Mouse (Mus musculus) cerebellum, postnatal 25 days (tissue): Measurements from ENCODE around the gene Afmid.
"Not testable (repeated sequence)": the region's sequence is repeated elsewhere in the genome, so short reads cannot be mapped to it uniquely, and the experiment has no call there.

Source experiments
- DNase-seq, 2 experiments: peaks; one replicate each; pipeline ENCODE4 v3.0.0; 2021; ENCODE audit warnings: mixed read lengths in 2 of 2

Afmid gene

DNA sequence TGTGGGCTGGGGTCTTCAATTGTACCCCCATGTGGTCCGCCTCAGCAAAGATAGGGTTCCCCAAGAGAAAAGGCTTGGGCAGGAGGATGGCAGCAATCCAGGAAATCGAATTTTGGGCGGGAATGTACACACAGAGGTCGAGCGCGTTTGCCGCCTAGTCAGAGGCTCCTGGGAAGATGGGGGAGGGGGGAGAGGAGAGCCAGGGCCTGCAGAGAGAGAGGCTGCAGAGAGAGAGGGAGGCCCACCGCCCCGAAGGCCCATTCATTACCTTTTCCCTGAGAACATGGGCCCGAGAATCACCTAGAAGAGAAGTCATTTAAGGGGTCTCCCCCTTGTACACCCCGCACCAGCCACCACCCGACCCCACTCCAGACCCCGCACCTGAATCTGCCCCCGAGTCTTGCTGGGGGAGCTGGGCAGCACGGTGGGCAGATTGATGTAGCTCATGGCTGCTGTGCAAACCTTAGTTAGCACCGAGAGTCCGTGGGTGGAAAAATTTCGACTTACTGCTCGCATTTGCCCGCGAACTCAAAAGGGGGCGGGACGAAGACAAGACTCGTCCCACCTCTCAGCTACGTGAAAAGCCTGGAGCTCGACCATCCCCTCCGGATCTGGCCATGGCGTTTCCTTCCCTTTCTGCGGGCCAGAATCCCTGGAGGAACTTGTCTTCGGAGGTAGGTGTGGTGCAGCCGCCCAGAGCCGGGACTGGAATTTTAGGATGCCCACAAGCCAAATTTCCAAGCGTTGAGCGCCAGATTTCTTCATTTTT, at the start of gene Afmid, which contains the start of gene Tk1:
Gene Afmid, plus strand, starts transcription at position 592 of the 769 bp plus-strand sequence.
Gene Tk1, minus strand, starts transcription at position 760 of the 769 bp plus-strand sequence.
- no peak for DNase-seq

DNA sequence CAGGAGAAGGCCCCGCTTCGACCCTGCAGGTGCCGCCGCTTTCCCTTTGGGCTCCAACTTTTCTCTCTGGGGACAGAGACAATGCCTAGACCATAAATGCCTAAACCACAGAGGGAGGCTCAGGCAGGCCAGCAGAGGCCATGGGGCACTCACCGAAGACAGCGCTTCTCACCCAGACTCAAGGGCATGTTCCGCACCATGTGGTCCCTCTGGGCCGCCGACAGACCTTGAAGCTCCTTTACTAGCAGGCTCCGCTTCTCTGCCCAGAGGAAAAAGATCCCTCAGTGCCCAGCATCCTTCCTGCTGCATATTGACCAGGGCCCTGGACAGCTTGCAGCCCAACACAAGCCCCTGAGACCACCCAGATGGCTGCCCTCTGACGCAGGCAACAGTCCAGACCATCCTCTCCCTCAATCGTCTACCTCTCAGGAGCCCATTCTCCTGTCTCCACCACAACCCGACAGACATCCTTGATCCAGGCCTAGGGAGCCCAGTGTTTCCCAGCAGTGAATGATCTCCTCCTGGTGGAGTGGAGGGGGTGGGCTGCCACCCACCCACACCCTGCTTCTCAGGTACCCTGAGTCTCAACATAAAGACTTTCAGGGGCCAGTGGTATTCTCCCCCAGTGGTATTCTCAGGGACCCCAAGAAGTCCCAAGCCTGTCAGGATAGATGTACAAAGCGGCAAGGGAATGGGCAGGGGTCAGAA, 49.5 kb upstream of the Afmid start:
- DNase-seq, result no peak

DNA sequence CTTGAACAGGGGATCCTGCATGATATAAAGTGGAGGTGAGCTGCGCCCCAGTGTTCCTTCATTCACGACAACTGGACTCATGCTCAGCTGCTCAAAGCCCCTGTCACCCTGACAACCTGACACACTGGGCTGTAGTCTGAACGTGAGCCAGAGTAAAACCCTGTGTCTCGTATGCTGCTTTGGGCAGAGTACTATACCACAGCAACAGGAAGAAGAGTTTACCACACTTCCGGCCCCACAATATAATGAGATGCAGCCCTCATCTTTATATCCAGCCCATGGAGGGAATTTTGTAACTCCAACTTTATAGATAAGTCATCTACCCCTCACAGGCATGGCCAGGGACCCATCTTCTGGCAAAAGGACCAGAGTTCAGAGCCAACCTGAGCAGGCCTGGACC, 48.6 kb upstream of the Afmid start:
- no peak for DNase-seq

DNA sequence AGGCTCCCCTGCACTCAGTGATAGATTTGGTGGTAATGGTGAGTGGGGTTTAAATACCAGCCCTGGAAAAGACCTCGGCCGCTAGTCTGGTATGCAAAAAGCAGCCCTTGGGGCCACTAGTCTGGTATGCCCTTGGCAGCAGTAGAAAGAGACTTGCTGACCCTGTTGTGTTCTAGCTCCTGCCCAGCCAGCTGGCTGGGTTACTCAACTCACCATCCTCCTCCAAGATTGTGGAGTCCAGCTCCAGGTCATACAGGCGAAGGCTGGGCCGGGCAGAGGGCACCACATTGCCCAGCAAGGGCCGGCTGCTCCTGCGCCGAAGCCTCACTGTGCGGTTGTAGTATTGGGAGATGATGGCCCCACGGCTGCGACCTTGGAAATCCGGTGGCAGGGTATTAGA, 47.7 kb upstream of the Afmid start:
- DNase-seq, result no peak

DNA sequence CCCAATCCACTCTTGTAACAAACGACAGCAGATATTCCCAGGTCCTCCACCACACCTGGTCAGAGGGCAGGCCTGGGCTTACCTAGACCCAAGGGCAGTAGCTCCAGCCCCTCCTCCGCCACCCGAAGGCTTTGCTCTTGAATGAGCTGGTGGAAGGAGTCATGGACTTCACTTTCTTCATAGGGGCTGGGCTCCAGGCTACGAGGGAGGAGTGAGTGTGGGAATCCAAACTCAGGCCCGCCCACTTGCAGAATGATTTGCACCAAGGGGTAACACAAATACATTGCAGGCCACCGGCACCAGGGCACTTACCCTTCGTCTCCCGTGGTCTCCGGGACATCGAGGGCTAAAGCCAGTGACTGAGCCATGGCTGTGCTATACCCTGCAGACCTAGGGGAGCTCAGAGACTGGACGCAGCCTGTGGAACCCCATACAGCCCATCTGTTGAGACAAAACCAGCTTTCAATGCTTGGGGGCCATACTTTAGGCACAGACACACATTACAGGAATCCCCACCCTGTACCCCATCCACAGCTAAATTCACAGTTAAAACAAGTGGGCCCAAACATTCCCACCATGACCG, 46.8 kb upstream of the Afmid start:
- DNase-seq, result no peak

DNA sequence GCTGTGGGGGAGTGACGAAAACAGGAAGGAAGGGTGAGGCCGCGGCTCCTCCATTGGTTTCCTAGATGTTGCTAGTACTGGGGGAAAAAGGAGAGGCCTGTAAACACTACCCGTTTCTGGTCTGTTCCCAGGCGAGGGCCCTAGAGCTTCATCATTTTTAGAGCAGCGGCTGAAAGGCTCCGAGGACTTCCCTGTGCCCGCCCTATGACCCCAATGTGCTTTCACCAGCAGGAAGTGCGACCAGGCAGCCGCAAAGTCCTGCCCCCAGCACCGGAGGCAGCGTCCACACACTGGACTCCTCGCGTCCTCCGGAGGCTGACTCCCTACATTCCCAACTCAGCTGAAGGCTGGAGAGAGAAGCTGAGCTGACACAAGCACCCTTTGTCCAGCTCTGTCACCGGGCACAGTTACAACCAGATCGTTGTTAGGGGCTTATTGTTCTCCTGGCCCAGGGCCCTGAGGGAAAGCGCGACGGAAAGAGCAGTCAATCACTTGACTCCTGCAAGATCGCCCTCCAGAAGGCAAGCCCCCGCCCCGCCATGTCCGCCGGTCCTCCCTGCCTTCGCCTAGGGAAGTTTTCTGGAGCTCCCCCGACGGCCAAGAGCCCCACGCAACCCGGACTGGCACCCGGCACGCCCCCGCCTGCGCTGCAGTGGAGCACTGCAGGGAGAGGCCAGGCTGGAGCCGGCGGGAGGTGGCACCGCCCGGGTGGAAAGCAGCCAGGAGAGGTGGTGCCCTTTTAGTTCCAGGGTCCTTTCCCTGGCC, 46.1 kb upstream of the Afmid start:
- peak in 1 of 2 experiments; percentile 40 for DNase-seq

DNA sequence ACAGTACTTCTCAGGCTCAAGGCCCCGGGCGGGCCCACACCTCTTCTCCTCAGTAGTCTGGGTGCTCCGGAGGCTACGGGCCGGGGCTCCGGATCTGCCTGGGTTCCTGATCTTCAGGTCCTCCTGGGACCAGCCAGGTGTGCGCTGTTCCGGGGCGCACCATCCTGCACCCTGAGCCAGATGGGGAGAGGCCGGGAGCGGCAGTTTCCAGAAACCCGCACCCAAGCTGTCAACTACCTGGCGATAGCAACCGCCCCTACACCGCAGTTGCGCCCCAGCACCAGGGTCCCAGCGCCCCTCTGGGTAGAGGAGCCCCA, 45.6 kb upstream of the Afmid start:
- DNase-seq, result no peak

DNA sequence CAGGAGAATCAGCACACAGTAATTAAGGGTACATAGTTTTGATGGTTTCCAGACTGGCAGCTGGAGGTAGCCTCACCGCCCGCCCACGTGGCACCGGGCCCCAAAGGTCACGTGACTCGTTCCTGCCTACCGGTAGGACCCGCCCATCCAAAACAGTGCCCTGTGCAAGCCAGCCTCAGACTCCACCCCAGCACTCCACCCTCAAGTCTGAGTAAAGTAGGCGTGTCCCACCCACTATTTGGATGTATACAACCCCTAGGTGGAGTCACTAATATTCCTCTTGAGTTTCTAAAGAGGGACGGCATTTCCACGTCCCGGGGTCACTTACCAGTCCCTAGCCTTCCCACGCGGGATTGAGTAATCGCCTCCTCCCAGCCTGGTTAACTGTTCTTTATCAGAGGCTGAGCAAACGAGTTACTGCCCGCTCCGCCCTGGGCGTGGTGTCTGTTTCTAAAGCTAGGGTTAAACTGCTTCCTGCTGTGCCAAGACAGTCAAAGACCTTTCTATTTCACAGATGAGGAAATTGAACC, 45.1 kb upstream of the Afmid start:
- peak in 1 of 2 experiments; percentile 62 for DNase-seq

DNA sequence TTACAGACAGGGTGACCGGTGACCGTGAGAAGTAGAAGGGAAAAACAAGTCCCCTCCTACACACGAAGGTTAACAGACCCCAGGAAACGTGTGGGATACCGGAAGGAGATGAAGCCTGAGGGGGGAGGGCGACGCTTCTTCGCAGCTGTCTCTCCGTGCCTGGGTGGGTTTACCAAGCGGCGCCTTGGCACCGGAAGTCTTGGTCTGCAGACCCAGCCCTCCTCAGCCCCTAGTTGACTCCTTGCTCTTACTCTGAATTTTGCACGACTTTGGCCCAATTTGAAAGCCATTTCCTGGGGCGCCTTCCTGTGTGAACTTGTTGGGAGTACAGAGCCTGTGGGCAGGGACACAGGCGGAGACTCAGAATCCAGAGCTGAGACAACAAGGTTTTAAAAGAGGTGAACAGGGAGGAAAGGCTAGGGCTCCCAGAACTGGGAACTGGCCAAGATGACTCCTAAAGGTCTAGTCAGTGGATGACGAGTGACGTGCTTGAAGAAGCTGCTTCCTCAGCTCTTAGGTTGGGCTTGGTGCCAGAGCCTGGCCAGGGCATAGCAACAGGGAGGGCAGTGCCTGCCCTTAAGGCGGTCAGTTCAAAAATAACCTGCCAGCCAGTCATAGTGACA, 44.4 kb upstream of the Afmid start:
- peak in 1 of 2 experiments; percentile 53 for DNase-seq

DNA sequence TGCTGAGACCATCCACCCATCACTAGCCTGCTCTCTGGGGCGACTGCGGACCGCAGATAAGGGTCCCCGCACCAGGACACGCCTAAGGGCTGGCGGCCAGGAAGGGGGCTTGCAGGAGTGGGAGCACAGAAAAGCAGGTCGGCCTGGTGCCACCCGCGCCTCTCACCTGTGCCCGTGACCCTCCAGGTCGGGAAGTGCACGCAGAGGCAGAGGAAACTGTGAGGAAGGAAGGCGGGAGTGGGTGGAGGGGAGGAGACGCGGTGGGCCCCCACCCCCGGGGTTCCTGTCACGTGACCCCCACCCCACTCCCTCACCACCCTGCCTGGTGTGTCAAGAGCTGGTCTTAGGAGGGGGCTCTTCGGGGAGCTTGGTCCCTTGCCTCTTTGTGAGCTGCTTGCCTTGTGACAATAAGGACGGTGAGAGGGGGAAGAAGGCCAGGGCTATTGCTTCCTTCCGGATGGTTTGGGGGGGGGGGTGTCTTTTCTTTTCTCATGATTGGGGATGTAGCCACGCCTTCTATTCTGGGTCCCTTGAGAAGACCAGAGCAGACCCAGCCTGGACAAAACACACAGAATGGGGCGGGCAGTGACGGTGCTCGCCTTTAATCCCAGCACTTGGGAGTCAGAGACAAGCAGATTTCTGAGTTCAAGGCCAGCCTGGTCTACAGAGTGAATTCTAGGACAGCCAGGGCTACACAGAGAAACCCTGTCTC, 43.6 kb upstream of the Afmid start, which contains the start of the genes Tmc8 and Tmc6:
Gene Tmc8, plus strand, starts transcription at position 84 of the 712 bp plus-strand sequence.
Gene Tmc6, minus strand, starts transcription at position 206 of the 712 bp plus-strand sequence.
- DNase-seq, result no peak

DNA sequence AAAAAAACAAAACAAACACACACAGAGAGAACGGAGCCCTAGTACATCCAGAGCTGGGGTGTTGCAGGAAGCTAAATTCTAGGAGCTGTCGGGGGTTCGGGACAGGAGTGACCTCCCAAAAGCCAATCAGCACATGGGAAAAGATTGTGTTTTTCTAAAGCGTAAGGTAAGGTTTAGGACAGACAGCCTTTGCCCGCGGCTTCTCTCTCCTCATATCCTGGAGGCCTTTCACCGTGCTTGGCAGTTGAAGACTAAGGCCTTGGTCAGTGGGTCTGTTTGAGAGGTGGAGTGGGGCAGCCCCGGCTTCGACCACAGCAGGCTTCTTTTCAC, 43.1 kb upstream of the Afmid start:
- DNase-seq, result no peak

DNA sequence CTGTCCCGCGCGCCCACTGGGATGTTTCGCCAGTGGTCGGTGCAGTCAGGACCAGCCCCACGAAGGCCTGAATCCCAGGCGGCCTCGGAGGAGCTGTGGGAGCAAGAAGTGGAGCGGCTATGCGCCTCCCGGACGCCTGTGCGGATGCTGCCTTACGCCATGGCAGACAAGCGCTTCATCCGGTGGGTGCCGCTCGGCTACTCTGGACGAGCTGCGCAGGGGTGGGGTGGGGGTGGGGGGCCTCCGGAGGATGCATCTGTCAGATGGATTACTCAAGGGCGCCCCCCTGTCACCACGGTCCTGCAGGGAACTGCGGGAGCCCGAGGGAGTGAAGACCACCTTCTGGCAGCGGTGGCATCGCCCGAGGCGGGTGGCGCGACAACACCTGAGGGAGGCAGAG, 42.6 kb upstream of the Afmid start:
- DNase-seq, result peak in 1 of 2 experiments; percentile 62

DNA sequence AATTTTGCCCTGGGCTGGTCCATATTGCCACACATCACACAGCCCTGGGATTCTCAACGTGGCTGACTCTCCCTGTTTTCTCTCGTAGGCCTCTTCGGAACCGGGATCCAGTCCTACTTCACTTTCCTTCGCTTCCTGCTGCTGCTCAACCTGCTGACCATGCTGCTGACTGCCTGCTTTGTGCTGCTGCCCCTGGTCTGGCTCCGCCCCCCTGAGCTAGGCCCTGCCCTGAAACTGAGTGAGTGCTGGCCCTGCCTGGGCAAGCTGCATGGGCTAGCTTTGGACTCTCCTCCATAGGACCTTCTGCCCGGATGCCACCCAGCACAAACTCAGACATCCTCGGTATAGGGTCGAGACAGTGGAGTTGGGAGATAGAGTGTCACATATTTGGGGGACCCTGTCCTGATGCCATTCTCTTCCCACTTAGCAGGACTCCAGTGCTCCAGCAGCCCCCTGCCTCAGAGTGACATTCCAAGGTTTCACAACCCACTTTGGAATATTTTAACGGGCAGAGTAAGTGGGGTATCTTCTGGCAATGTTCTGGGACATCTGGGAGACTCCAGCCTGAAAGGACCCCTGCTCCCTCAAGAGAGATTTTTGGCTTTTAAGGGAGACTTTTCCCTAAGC, 41.9 kb upstream of the Afmid start:
- peak in 1 of 2 experiments; percentile 34 for DNase-seq

DNA sequence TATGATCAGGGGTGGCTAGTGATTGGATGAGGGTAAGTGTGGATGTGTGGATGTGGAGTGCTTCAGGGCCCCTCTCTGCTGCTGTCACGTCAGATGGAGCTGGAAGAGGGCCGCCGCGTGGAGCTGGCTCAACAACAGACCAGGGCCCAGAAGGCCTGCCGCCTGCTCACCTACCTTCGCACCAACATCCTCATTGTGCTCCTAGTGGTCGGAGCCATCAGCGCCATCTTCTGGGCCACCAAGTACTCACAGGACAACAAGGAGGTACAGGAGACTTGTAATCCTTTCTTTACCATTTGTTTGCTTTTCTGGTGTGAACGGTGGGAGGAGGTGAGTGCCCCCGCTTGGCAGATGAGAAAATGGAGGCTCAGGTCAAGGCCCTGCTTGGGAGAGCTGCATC, 39.4 kb upstream of the Afmid start:
- peak; percentile 63 to 80 for DNase-seq

DNA sequence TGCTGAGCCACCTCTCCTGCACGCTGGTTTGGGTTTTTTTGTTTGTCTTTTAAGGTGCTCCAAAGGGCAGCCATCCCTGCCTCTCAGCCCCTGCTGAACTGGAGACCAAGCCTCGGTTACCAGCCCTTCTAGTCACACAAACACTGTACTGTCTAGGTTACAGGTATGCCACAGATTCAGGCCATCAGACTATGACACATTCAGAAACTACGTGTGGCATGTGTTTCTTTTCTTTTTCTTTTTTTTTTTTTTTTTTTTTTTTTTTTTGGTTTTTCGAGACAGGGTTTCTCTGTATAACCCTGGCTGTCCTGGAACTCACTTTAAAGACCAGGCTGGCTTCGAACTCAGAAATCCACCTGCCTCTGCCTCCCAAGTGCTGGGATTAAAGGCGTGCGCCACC, 37.2 kb upstream of the Afmid start:
- DNase-seq, result not testable (repeated sequence)

DNA sequence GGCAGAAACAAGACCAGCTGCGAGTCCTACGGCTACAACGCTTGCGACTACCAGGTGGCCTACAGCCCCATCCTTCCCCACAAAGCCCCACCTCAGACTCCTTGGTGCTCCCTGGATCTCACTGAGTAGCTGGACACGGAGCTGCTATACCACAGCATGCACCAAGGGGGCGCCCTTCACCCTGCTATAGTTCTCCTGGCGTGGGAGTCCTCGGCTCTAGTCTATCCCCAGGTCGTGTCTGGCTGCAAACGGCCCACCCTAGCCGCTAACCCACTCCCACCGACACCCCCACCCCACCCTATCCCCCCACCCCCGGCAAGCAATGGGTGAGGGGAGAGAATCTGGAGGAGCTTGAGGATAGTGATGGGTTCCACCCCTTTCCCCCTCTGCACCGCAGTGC, 35.4 kb upstream of the Afmid start:
- peak; percentile 59 to 74 for DNase-seq

DNA sequence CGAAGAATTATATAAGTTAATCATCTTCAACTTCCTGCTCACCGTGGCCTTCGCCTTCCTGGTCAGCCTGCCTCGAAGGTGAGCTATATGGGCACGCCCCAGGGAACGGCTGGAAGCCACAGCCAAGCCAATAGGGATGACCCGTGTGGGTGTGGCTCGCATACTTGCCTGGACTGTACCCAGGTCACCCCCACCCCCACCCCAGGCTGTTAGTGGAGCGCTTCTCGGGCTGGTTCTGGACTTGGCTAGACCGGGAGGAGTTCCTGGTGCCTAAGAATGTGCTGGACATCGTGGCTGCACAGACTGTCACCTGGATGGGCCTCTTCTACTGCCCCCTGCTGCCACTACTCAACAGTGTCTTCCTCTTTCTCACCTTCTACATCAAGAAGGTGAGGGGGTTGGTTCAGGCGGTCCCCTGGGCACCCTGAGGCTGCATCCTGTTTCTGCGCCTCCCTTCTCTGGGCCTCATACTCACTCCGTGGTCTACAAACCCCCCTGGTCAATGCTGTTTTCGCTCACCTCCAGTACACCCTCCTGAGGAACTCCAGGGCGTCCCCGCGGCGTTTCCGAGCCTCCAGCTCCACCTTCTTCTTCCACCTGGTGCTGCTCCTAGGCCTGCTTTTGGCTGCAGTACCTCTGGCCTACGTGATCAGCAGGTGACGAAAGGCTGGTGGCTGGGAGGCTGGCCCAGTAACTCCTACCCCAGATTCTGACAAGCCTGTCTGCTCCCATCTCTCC, 34.9 kb upstream of the Afmid start:
- DNase-seq, result no peak

DNA sequence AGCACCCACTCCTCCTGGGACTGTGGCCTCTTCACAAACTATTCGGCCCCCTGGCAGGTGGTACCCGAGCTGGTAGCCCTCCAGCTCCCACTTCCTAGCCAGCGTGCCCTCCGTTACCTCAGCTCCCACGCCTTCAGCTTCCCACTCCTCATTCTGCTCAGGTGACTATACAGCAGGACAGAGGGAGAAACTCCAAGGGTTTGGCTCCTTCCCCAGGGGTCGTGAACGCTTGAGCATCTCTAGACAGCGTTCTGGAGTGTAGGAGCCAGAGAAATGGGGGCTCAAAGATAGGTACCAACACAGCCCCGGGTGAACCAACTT, 34.3 kb upstream of the Afmid start:
- no peak for DNase-seq

DNA sequence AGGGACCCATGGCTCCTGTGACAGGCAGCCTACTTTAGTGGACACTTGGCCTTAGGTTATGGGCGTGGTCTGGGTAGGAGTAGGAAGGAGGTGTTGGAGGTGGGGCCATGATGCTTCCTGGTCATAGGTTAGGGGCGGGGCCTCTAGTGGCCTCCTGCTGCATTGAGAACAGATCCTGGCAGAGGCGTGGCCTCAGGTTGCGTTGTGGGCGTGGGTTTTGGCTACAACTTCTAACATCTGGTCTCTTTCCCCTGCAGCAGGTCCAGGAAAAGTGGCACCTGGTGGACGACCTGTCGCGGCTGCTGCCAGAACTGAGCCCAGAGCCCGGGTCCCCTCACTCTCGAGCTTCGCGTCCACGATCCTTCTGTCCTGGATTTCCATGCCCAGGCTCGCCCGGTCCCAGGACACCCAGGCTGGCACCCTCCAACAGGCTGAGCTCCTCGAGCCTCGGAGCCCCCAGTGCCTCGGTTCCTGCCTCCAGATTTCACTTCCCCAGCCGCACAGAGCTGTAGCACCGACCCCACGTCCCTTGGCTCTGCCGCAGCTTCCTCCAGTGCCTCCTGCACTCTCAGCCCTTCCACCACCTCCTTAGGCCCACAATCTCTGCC, 33.3 kb upstream of the Afmid start:
- DNase-seq, result no peak

DNA sequence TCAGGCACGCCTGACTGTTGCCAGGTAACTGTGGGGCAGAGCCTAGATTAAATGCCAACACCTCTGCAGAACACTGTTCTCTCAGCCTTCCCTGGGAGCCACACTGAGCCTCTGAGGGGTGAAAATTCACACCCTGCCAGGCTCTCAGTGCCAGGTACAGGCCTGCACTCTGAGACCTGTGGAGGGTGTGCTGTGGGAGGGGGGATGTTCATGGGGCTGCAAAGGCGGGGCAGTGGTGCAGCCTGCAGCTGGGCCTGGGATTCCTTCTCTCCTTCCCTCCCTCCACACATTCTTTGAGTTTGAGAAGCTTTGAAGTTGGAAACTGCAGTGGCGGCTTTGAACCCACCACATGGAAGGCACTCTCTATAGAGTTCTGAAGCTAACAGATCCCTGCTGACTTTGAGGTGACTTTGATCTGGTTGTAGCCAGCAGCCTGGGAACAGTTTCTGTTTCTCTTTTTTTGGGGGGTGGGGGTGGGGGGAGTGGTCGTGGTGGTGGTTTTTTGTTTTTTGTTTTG, 31.6 kb upstream of the Afmid start:
- DNase-seq, result no peak
